ENCODE assay signal across 22 mouse cellular contexts in the genomic region with DNA sequence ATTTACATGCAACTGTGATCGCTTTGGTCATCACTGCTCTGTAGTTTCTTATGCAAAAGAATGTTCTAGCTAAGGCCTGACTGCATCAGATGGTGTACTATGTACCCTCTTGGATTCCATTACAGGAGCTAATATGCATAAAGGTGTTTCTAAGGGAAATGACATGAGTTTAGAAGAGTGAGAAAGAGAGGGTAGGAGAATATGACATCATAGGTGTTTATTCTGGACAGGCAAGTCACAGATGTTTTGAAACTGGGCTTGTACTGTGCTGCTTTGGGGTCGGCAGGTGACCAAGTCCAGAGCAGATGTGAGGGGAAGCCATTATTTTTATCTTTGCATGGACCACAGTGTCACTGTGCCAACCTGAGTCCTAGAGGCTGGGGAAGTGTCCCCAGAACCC.
"Had no signal": no experiment of that assay in that cellular context is flagged by ENCODE, and none has a peak within 500 bp of the region (broad histone marks: within the 10 kb centered on the region; RNA-seq: fewer than 3 reads in every experiment).

No protein-coding gene starts in this region.

- H3K9me3 ChIP-seq: heart, embryonic 10.5 days; heart, embryonic 12.5 days; hindbrain, embryonic 10.5 days; hindbrain, embryonic 12.5 days; limb, embryonic 13.5 days; limb, embryonic 15.5 days; liver, embryonic 12.5 days had no signal

- H3K4me3 ChIP-seq: heart, adult 2 months; heart, embryonic 10.5 days; heart, embryonic 12.5 days; hindbrain, embryonic 10.5 days; hindbrain, embryonic 12.5 days; limb, embryonic 13.5 days; limb, embryonic 15.5 days; liver, embryonic 12.5 days had no signal

- H3K27me3 ChIP-seq: heart, embryonic 12.5 days; hindbrain, embryonic 12.5 days; limb, embryonic 13.5 days; limb, embryonic 15.5 days; liver, embryonic 12.5 days had no signal

- ATAC-seq: forebrain, postnatal 0 days; hindbrain, embryonic 16.5 days; intestine, embryonic 16.5 days; liver, embryonic 12.5 days had no signal

- H3K9ac ChIP-seq: forebrain, postnatal 0 days; heart, embryonic 12.5 days; hindbrain, embryonic 12.5 days; hindbrain, embryonic 14.5 days; limb, embryonic 13.5 days; limb, embryonic 15.5 days; liver, embryonic 12.5 days; liver, embryonic 14.5 days had no signal

- H3K4me2 ChIP-seq: heart, embryonic 12.5 days; hindbrain, embryonic 12.5 days; hindbrain, embryonic 14.5 days; limb, embryonic 13.5 days; limb, embryonic 15.5 days; liver, embryonic 12.5 days had no signal

- DNase-seq: forebrain, postnatal 0 days; gastrocnemius, postnatal 14 days; heart, adult 2 months; heart, postnatal 10 days; heart, postnatal 4 days; kidney, adult 11 months; kidney, adult 2 months; kidney, postnatal 14 days; layer of hippocampus, adult 9-11 months; layer of hippocampus, postnatal 36 days; left cerebral cortex, postnatal 4 days had no signal

- H3K4me1 ChIP-seq: hindbrain, embryonic 12.5 days; limb, embryonic 13.5 days; limb, embryonic 15.5 days; liver, embryonic 12.5 days had no signal

- H3K27ac ChIP-seq: heart, adult 2 months; heart, embryonic 10.5 days; hindbrain, embryonic 10.5 days; hindbrain, embryonic 12.5 days; hindbrain, embryonic 14.5 days; limb, embryonic 13.5 days; limb, embryonic 15.5 days; liver, embryonic 12.5 days; liver, embryonic 14.5 days had no signal

- H3K36me3 ChIP-seq: heart, embryonic 10.5 days; heart, embryonic 12.5 days; hindbrain, embryonic 10.5 days; hindbrain, embryonic 12.5 days; limb, embryonic 13.5 days; limb, embryonic 15.5 days; liver, embryonic 12.5 days had no signal
